Mouse (Mus musculus) olfactory bulb, adult 2 months (tissue): ENCODE measurements at regions not wholly inside any gene's neighbourhood (a gene's known extent, or its start where the extent isn't known, plus 50 kb on each side); places are given as distances from the start of the nearest gene placed in this dataset.
"Not testable (repeated sequence)": the region's sequence is repeated elsewhere in the genome, so short reads cannot be mapped to it uniquely, and the experiment has no call there.

Source experiments
- H3K27ac ChIP-seq: fragments of 200-500 bp; 2 replicates; pipeline ENCODE4 v1.5.1; 2012; ENCODE audit warnings: low read depth, low read length; ENCODE audit not compliant: insufficient read depth
- H3K4me1 ChIP-seq: fragments of 200-500 bp; 2 replicates; pipeline ENCODE4 v1.6.1; 2012; ENCODE audit warnings: low read length; ENCODE audit not compliant: control insufficient read depth, insufficient read depth
- H3K4me3 ChIP-seq: fragments of 200-500 bp; 2 replicates; pipeline ENCODE4 v1.5.1; 2012; ENCODE audit warnings: mild to moderate bottlenecking, low read depth, low read length, moderate library complexity; ENCODE audit not compliant: insufficient read depth
- CTCF ChIP-seq: fragments of 200-500 bp; IDR thresholded peaks from 2 replicates; pipeline ENCODE4 v1.5.1; 2012; ENCODE audit warnings: low read depth, mild to moderate bottlenecking, low read length, moderate library complexity; ENCODE audit not compliant: insufficient read depth
- POLR2A ChIP-seq: fragments of 200-500 bp; IDR thresholded peaks from 2 replicates; pipeline ENCODE4 v1.6.1; 2012; ENCODE audit warnings: mild to moderate bottlenecking, low read depth, low read length, moderate library complexity; ENCODE audit not compliant: insufficient read depth
- WGBS: fragments of 180-500 bp; shearing (Covaris S2); methylation state at CpG from one replicate; pipeline ENCODE4 v1.1.7; 2018; 5-methylcytosine and 5-hydroxymethylcytosine counted together

DNA sequence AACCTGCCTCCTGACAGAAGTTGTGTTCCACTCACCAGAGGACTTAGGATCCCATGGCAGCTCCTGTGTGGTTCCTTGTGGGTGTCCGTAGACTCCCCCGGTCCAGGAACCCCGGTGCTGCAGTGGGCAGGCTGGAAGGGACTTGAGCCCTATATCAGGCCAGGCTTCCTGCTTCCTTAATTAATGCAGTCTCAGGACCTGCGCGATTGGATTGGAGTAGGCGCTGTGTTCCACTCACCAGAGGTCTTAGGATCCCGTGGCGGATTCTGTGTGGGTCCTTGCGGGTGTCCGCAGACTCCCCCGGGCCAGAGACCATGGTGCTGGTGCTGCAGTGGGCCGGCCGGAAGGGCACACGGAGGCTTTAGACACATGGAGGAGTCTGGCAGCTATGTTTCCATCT lies 288.7 kb downstream of the Fut8 start:
- not testable (repeated sequence) for H3K4me3 ChIP-seq, H3K27ac ChIP-seq, H3K4me1 ChIP-seq
- 96% methylated on average over 14 of the region's 14 CpGs for WGBS

DNA sequence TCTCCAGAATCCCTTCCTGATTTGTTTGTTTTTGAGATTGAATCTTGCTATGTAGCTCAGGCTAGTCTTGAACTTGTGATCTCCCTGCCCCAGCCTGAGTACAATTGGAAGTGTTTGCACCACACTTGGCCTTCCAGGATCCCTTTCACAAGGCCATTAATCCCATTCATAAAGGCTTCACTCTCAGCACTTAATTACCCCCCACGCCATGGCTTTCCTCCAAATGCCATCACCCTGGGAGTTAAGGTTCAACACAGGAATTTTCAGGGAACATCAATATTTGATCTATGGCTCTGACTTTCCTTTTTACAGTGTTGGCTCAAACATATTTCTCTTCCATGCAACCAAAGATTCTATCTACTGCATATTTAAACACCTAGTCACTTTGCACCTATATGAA lies 289.6 kb downstream of the Fut8 start:
- no peak overlapping the region for H3K27ac ChIP-seq
- 87% methylated on average over 1 of the region's 1 CpGs for WGBS
- TF ChIP-seq CTCF (no peak), POLR2A (no peak)
- no peak overlapping the region for H3K4me3 ChIP-seq
- peaks cover 5% of the 10 kb centered on the region for H3K4me1 ChIP-seq

- Histone ChIP-seq H3K4me3 (no peak overlapping the region), H3K27ac (no peak overlapping the region), H3K4me1 (peaks cover 5% of the 10 kb centered on the region)
- 81% methylated on average over 9 of the region's 9 CpGs for WGBS
- no peak for TF ChIP-seq POLR2A
- TF ChIP-seq CTCF = no peak
These were observed 290.3 kb downstream of the Fut8 start for GRCm38 (mm10) chr12:77527953-77528865.

GRCm38 (mm10) chr12:77528868-77529271 lies 290.9 kb downstream of the Fut8 start:
- Histone ChIP-seq H3K4me3 (no peak overlapping the region), H3K4me1 (peaks cover 5% of the 10 kb centered on the region), H3K27ac (no peak overlapping the region)
- TF ChIP-seq POLR2A (no peak), CTCF (no peak)
- 48% methylated on average over 8 of the region's 8 CpGs for WGBS

GRCm38 (mm10) chr12:77529414-77529813 lies 291.5 kb downstream of the Fut8 start:
- no peak for TF ChIP-seq CTCF
- TF ChIP-seq POLR2A = no peak
- 92% methylated on average over 4 of the region's 4 CpGs for WGBS
- H3K27ac ChIP-seq = no peak overlapping the region
- peaks cover 5% of the 10 kb centered on the region for H3K4me1 ChIP-seq
- no peak overlapping the region for H3K4me3 ChIP-seq

DNA sequence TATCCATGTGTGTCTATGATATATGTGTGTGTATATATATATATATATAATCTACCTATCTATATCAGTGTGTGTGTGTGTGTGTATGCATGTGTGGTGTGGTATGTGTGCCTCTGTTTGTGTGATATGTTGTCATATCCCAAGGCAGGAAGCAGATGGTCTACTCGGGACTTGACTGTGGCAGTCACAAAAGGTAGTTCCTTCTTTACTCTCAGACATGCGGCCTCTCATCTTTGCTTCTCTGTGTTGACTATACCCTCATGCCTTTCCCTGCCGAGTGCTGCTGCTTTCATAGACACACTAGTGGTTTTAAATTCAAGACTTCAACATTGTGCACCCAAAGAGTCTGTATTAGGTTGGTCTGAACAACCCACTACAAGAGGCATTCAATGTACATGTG lies 292.0 kb downstream of the Fut8 start:
- 88% methylated on average over 3 of the region's 3 CpGs for WGBS
- peaks cover 5% of the 10 kb centered on the region for H3K4me1 ChIP-seq
- no peak overlapping the region for H3K27ac ChIP-seq
- H3K4me3 ChIP-seq = no peak overlapping the region
- TF ChIP-seq CTCF = no peak
- no peak for TF ChIP-seq POLR2A

DNA sequence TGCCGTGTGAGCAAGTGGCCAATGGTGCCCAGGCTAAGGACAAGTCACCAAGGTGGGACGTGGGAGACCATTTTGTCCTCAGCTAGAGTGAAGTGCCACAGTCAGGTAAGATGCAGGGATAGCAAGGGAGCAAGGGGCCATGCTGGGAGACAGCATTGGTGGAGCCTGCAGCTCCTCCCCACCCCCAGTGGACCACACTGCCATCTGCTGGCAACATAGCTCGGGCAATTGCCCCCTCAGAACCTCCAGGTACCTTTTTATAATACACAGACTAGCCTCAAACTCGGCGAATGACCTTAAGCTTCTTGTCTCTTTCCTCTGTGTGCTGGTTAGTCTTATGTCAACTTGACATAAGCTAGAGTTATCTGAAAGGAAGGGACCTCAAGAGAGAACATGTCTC lies 293.4 kb downstream of the Fut8 start:
- Histone ChIP-seq H3K4me1 (peaks cover 5% of the 10 kb centered on the region), H3K4me3 (no peak overlapping the region), H3K27ac (no peak overlapping the region)
- TF ChIP-seq CTCF (no peak), POLR2A (no peak)
- WGBS = 85% methylated on average over 5 of the region's 5 CpGs

DNA sequence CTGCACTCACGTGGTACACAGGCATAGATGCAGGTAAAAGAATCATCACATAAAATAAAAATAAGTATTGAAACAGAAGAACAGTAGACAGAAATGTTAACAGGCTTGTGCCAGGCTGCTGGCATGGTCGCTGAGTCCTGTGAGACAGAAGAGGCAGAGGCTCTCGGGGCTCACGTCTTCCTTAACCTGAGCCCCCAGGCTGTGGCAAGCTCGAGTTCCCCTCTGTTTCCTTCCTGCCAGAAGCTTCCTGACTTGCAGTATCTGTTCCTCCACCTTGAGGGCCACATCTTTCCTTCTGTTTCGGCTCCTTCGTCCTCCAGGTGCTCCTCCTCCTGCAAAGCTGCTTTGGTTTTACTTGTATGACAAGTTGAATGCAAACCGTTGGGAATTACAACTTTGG lies 294.6 kb downstream of the Fut8 start:
- Histone ChIP-seq H3K4me3 (no peak overlapping the region), H3K27ac (no peak overlapping the region), H3K4me1 (peaks cover 5% of the 10 kb centered on the region)
- TF ChIP-seq CTCF = no peak
- 85% methylated on average over 8 of the region's 8 CpGs for WGBS

DNA sequence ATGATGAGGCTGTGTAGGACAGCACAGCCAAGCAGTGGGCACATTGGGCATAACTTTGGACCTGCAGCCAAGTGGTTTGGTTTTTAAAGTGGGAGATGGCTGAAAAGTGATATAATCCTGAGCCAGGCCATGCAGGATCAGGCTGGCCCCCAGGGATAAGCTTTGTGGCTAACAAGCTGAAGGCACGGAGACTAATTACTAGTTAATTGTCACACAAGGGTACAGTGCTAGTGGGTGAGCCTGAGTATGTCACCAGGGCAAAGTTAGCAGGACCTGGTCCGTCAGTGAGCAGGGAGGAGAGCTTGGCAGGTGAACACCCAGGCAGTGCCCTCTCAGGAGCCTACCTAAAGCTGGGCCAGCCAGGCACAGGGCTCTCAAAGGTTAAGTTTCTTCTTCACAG lies 295.7 kb downstream of the Fut8 start:
- Histone ChIP-seq H3K4me1 (peaks cover 5% of the 10 kb centered on the region), H3K4me3 (no peak overlapping the region), H3K27ac (no peak overlapping the region)
- TF ChIP-seq CTCF (no peak), POLR2A (no peak)
- WGBS = 86% methylated on average over 2 of the region's 2 CpGs

GRCm38 (mm10) chr12:77534079-77534478 lies 296.2 kb downstream of the Fut8 start:
- H3K27ac ChIP-seq = no peak overlapping the region
- 89% methylated on average over 3 of the region's 3 CpGs for WGBS
- no peak for TF ChIP-seq POLR2A
- TF ChIP-seq CTCF = no peak

More at GRCm38 (mm10) chr12:77534079-77534478, 296.2 kb downstream of the Fut8 start:
- Histone ChIP-seq H3K4me3 (no peak overlapping the region), H3K4me1 (no peaks in the 10 kb centered on the region; the same call in 1 of the 2 replicates)
